Mouse (Mus musculus) testis, adult 2 months (tissue): Measurements from ENCODE around the gene Tns1. TPM values are rescaled to one million over a fixed set of nuclear protein-coding genes. Genes with fewer than 3 reads are reported as not detected.
A peak's percentile ranks its signal among the peaks of the same experiment; 100 is the strongest.

Source experiments
- H3K27ac ChIP-seq: fragments of 200-500 bp; 2 replicates; pipeline ENCODE4 v1.5.1; 2012; ENCODE audit warnings: low read depth, low read length; ENCODE audit not compliant: control insufficient read depth, insufficient read depth
- H3K27me3 ChIP-seq: fragments of 200-500 bp; 2 replicates; pipeline ENCODE4 v1.6.1; 2012; ENCODE audit warnings: mild to moderate bottlenecking, low read length, moderate library complexity; ENCODE audit not compliant: control insufficient read depth, insufficient read depth
- H3K36me3 ChIP-seq: fragments of 200-500 bp; 2 replicates; pipeline ENCODE4 v1.6.1; 2012; ENCODE audit warnings: mild to moderate bottlenecking, low read length; ENCODE audit not compliant: control insufficient read depth, insufficient read depth
- H3K4me1 ChIP-seq: fragments of 200-500 bp; 2 replicates; pipeline ENCODE4 v1.6.1; 2012; ENCODE audit warnings: low read length; ENCODE audit not compliant: control insufficient read depth, insufficient read depth
- H3K4me3 ChIP-seq: fragments of 200-500 bp; 2 replicates; pipeline ENCODE4 v1.5.1; 2012; ENCODE audit warnings: low read depth, mild to moderate bottlenecking, low read length, moderate library complexity, mixed read lengths; ENCODE audit not compliant: control insufficient read depth
- CTCF ChIP-seq: fragments of 200-500 bp; IDR thresholded peaks from 2 replicates; pipeline ENCODE4 v1.5.1; 2012; ENCODE audit warnings: low read depth, mild to moderate bottlenecking, inconsistent platforms, low read length, moderate library complexity; ENCODE audit not compliant: control insufficient read depth, insufficient read depth, insufficient replicate concordance
- POLR2A ChIP-seq: fragments of 200-500 bp; IDR thresholded peaks from 2 replicates; pipeline ENCODE4 v1.6.1; 2012; ENCODE audit warnings: low read depth, mild to moderate bottlenecking, inconsistent platforms, low read length, moderate library complexity; ENCODE audit not compliant: control insufficient read depth
- polyA plus RNA-seq: library from polyadenylated mRNA; depleted of rRNA; stranded (reverse); fragments of >200 nt; gene quantifications from 2 replicates; pipeline ENCODE4 v1.2.3, GENCODE M21; 2012

The Tns1 gene
- polyA plus RNA-seq, 1 experiment, result 422 TPM

DNA sequence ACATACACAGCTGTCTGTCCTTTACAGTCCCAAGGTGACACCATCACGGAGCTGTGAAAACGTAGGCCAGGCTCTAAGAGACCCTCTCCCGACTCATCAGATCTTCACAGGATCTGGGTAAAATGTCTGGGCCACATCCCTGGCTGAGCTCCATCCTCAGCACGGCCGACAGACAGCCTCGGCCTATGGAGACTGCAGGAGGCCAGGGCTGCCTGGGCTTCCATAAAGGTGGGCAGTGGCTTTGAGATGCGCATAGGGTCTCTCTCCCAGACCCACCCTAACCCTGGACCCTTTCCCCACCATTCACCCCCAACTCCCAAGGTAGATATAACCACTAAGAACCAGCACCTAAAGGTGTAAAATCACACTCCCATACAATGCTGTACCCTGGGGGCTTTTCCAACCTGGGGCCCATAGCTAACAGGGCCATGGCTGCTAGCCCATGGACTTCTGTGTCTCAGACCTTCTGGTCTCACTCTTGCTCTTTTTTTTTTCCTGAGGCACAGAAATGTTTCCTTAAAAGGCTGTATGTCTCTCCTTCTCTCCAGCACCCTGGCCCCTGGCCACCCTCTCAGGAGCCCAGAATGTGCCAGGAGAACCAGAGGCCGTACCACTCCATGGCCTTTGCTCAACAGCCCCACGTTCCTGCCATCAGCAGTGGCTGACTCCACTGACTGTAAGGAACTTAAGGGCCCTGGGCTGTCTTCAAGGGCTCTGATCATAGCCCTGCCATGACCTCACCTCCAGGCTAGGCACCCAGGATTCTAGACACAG, 106.7 kb downstream of the Tns1 start:
- H3K36me3 ChIP-seq, result no peaks in the 10 kb centered on the region
- H3K27me3 ChIP-seq, result no peaks in the 10 kb centered on the region
- TF ChIP-seq CTCF, result no peak
- no peak for TF ChIP-seq POLR2A
- peaks cover 16% of the 10 kb centered on the region for H3K4me1 ChIP-seq
- no peak overlapping the region for H3K4me3 ChIP-seq
- peak overlapping the region; percentile 76 for H3K27ac ChIP-seq

GRCm38 (mm10) chr1:74016618-74017017, 107.6 kb downstream of the Tns1 start:
- TF ChIP-seq POLR2A, result no peak
- no peak for TF ChIP-seq CTCF
- Histone ChIP-seq H3K27ac (peak overlapping the region; percentile 87), H3K36me3 (no peaks in the 10 kb centered on the region), H3K4me3 (no peak overlapping the region), H3K27me3 (no peaks in the 10 kb centered on the region), H3K4me1 (peaks cover 16% of the 10 kb centered on the region)

- H3K4me1 ChIP-seq, result peaks cover 16% of the 10 kb centered on the region
- H3K27me3 ChIP-seq, result no peaks in the 10 kb centered on the region
- H3K4me3 ChIP-seq, result no peak overlapping the region
- H3K27ac ChIP-seq, result peak overlapping the region; percentile 87
- TF ChIP-seq POLR2A (no peak), CTCF (no peak)
- no peaks in the 10 kb centered on the region for H3K36me3 ChIP-seq
Observed at GRCm38 (mm10) chr1:74015513-74016234, 108.6 kb downstream of the Tns1 start.

GRCm38 (mm10) chr1:74014538-74015327, 109.5 kb downstream of the Tns1 start:
- H3K27me3 ChIP-seq, result no peaks in the 10 kb centered on the region
- no peaks in the 10 kb centered on the region for H3K36me3 ChIP-seq
- TF ChIP-seq CTCF (no peak), POLR2A (no peak)
- peak overlapping the region; percentile 87 for H3K27ac ChIP-seq
- H3K4me1 ChIP-seq, result peaks cover 16% of the 10 kb centered on the region
- no peak overlapping the region for H3K4me3 ChIP-seq

GRCm38 (mm10) chr1:74013296-74014031, 110.8 kb downstream of the Tns1 start:
- Histone ChIP-seq H3K4me1 (peaks cover 21% of the 10 kb centered on the region), H3K27me3 (no peaks in the 10 kb centered on the region), H3K4me3 (no peak overlapping the region), H3K36me3 (no peaks in the 10 kb centered on the region), H3K27ac (peak overlapping the region; percentile 58)
- no peak for TF ChIP-seq CTCF

GRCm38 (mm10) chr1:74012706-74013105, 111.5 kb downstream of the Tns1 start:
- no peaks in the 10 kb centered on the region for H3K36me3 ChIP-seq
- no peaks in the 10 kb centered on the region for H3K27me3 ChIP-seq
- peak overlapping the region; percentile 58; the same call in 1 of the 2 replicates for H3K27ac ChIP-seq
- H3K4me3 ChIP-seq, result no peak overlapping the region
- peaks cover 15% of the 10 kb centered on the region for H3K4me1 ChIP-seq
- no peak for TF ChIP-seq CTCF
- TF ChIP-seq POLR2A, result no peak

DNA sequence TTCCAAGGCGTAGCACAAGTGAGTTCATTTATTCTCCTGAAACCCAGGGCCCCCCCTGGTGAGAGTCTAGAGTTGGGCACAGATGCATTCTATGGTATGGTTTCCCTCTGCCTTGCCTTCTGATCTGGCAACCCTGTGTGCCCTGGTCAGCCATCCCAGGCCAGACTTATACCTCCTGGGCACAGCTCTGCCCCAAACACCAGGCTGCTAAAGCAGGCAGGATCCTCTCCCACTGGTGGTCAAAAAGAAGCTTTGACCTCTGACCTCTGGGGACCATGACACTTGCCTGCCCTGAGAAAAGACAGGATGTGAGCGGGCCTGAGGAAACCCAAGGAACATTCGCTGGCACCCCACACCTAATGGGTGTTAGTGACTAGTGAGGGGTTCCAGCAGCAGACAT, 114.8 kb downstream of the Tns1 start:
- Histone ChIP-seq H3K4me1 (peaks cover 9% of the 10 kb centered on the region), H3K27ac (peak overlapping the region; percentile 83), H3K4me3 (no peak overlapping the region), H3K36me3 (no peaks in the 10 kb centered on the region), H3K27me3 (no peaks in the 10 kb centered on the region)
- no peak for TF ChIP-seq CTCF
